Mouse (Mus musculus) adrenal gland, postnatal 14 days (tissue): Measurements from ENCODE around the gene Car1. TPM values are rescaled to one million over a fixed set of nuclear protein-coding genes. Genes with fewer than 3 reads are reported as not detected.
"Not testable (repeated sequence)": the region's sequence is repeated elsewhere in the genome, so short reads cannot be mapped to it uniquely, and the experiment has no call there.

Source experiments
- DNase-seq: peaks from one replicate; pipeline ENCODE4 v3.0.0; 2021; ENCODE audit warnings: mixed read lengths
- long read RNA-seq, 2 experiments: library from polyadenylated mRNA; stranded (forward); transcript quantifications; one replicate each; pipeline ENCODE4 v2.0.0; 2021
- total RNA-seq: library from RNA; stranded (reverse); gene quantifications from 2 replicates; pipeline ENCODE4 v1.2.3, GENCODE M21; 2021

Car1 gene
- 1.9 and 2.7 TPM in 2 replicates for total RNA-seq
- long read RNA-seq, experiment 1, partial matches to known transcripts: 0 of 1 reads
- long read RNA-seq, experiment 1, other reads (novel, unspliced or antisense): 1 of 1 reads
- long read RNA-seq, experiment 2, partial matches to known transcripts: 1 of 7 reads
- long read RNA-seq, experiment 2, other reads (novel, unspliced or antisense): 5 of 7 reads

DNA sequence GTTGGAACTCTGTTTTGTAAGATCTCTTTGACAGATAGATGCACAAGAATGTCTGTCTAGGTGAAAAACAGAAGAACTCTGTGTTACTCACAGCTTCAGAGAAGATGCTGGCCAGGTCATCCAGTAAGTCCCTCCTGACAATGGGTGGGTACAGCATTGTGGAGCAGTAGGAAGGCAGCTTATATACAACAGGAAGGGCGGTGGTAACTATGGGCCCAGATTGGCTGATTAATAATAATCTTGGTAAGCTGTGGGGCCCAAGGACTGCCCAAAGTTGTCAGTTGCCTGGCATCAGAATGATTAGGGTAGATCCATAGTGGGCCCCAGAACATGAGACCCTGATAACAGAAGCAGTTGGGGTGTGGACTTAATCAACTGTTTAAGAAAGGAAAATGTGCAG, at the start of gene Car1:
Car1 (minus strand) TSS at position 158 of the 400 bp plus-strand sequence.
- DNase-seq: no peak

DNA sequence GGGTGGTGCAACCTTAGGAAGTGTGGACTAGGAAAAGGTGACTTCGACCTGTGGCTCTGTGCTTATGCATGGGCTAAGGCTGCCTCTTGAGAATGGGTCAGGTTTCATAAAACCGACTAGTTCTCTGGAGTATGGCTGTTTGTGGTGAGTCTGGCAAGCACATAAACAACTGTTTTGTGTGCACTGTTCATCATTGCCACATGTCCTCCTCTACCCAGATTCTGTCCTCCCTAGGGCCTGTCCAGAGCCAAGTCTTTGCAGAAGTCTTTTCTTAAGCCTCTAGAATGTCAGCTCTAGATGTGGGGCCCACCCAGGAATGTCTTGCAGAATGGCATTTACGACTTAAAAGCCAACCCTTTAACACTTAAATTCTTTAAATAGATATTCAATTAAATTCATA, 49.7 kb upstream of the Car1 start:
- DNase-seq: peak; percentile 45

DNA sequence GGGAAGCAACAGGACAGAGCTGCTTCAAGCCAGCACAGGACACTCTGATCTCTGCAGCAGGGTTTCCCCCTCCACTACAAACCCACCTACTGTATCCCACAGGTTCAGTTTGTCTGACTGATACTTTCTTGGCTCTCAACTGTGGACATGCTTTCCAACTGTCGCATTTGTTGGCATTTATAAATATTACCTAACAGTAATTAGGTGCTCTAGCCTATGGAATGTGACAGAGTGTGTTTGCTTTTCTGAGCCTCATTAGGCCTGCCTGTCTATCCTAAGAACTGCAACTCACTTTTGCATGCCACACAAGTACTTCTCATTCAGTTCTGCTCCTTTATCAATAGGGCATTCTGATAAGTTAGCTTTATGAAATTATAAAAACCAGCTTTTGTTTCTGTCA, 46.3 kb upstream of the Car1 start:
- no peak for DNase-seq

DNA sequence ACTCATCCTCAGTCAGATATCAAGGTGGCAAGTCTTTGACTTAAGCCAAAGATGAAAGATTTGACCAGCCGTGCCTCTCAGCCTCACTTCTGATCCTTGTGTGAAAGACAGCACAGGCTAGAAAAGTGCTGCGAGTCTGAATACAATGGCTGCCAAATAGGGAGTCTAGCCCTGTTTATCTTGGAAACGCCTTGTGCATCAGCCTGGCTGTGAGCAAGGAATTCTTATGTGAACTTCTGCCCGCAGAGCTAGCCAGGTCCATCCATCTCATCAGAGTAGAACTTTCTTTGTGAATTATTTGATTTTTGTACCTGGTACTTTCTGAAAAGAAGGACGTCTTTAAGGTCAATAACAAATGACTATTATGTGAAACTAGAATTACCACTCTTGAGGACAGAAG, 45.8 kb upstream of the Car1 start:
- no peak for DNase-seq

DNA sequence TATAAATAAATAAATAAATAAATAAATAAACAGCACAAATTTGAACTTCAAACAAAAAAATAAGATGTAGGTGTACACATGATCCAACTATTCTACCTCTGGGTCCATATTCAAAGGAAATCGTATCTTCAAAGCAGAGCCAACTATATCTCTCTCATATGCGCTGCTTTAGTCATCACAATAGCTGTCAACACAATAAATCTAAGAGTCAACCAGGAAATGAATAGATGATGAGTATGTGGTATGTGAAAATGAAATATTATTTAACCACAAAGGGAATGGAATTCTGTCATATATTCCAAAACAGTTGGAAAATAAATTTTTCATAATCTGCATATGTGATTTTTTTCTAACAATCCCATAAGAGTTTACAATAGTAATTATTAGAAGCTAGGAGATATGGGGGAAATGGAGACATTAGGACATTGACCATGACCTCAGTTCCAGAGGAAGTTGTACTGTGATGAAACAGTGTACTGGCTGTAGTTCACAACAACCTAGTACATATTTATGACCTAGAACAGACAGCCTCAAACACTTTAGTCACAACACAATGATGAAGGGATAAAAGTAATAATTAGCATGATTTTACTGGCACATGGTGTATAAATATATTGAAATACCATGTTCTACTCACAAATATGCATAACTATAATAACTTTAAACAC, 40.6 kb upstream of the Car1 start:
- no peak for DNase-seq

DNA sequence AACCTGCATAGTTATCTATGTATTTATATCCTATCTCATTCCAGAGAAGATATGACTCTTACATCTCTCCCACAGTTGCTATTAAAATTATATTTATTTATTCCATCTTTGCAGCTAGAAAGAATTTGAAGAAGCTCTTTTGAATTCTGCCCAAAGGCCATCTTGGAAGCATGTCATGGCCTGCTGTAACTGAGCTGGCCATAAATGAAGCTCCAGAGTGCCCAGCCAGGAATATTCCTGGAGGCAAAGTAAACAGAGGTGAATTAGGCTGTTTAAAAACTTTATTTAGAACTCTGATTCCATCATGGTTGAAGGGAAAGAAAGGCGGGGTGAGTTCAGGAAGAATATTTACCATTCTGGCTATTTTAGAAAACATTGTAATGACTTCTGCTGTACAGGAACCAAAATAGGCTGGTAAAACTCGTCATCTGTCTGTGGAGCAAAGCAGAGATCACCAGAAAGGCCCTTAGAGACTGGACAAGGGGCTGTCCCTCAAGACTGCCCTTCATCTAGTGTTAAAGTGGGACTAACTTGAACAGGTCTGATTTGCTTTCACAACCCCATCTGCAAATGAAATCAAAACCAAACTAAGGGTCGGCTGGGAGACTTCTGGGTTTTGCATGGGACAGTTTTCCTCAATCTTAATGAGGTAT, 31.4 kb upstream of the Car1 start:
- no peak for DNase-seq

- DNase-seq: no peak
Observed at GRCm38 (mm10) chr3:14838936-14839335, 30.8 kb upstream of the Car1 start.

DNA sequence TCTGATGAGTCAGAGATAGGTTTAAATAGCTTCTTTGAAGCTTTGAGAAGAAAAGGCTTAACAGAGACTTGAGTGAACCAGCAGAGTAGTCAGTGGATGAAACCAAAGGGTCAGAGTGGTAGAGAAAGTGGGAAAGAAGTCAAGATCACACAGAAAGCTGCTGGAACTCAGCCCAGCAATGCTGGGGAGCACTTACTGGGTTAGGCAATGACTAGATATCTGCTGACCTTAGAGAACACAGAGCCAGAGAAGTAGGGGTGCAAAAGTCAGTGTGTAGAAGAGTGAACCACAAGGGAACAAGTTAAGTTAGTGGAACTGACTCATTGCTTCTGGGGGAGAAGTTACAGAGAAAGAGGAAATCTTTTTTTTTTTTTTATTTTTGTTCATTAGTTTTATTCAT, 24.6 kb upstream of the Car1 start:
- DNase-seq: peak; percentile 58

- no peak for DNase-seq
Observed at GRCm38 (mm10) chr3:14831219-14831835, 23.2 kb upstream of the Car1 start.

DNA sequence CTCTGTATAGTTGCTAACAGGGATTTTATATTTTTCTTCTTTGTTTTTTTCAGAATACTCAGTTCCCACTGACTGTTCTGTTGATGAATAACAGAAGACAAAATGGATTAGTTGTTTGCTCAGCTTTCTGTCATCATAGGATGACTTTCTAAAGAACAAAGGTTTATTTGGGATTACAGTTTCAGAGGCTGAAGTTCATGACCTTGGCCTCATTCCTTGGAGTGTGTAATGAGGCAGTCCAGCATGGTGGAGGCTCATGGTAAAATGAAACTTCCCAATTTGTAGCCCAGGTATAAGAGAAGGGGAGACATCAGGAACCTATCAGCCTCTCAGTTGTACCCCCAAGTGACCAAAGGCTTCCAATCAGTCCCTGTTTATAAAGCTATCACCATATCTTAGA, 20.7 kb upstream of the Car1 start:
- no peak for DNase-seq

DNA sequence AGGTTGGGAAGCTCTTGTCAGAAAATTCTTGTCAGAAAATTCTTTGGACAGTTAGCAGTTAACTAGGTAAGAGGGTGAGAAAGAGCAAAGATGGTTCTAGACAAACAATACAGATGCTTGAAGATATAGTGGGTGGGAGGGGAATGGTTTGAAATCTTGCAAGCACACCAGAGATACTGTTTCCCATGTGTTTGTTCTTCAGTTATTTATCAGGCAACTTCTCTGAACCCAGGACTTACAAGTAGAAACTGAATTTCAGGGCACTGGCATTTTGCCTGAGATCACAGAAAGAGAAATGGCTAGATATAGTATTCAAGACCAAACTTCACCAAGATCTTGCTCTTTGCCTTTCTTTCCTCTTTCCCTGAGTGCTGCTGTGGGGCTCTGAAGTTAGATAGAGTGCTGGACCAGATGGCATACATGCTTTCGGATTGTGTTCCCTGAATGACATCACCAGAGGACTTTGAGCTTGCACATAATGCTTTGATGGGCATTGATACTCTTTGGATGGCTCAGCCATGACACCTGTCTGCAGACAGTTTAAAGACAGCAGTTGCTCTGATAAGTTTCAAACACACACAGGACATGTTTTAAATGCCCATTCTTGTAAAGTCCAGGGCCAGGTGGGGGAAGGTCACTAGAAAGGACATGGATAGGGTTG, 11.8 kb upstream of the Car1 start:
- no peak for DNase-seq

GRCm38 (mm10) chr3:14815396-14815795, 7.2 kb upstream of the Car1 start:
- not testable (repeated sequence) for DNase-seq

DNA sequence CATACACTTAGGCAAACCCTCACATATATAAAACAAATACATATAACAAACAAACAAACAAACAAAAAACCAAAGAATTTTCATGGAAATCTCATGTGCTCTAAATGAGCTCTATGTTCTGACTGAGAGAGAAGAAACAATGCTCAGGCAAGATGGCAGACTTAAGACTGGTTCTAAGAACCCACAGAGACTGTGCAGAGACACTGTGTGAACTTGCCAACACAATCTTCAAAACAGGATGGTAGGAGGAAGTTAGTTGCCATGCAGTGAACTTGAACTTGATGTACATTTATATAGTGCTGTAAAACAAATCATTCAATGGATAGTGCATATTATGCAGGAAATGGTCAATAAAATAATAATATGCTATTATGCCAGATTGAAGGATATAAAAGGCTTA, 1.5 kb downstream of the Car1 start:
- no peak for DNase-seq

GRCm38 (mm10) chr3:14805962-14806361, 2.2 kb downstream of the Car1 start:
- no peak for DNase-seq

DNA sequence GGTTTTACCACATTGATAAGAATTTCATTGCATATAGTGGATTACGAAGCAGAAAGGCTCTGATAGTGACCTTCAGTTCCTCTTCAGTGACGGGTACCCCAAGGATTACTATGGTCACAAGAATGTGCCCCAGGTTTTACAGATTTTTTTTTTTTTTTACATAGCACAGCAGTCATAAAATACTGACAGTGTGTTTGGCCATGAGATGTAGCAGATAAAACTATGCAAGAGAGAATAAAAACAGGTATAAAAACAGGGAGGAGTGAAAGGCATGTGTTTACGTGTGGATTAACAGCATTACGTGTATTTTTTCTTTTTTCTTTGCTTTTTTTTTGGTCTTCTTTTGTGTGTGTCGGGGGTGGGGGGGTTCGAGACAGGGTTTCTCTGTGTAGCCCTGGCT, 3.3 kb downstream of the Car1 start:
- no peak for DNase-seq

DNA sequence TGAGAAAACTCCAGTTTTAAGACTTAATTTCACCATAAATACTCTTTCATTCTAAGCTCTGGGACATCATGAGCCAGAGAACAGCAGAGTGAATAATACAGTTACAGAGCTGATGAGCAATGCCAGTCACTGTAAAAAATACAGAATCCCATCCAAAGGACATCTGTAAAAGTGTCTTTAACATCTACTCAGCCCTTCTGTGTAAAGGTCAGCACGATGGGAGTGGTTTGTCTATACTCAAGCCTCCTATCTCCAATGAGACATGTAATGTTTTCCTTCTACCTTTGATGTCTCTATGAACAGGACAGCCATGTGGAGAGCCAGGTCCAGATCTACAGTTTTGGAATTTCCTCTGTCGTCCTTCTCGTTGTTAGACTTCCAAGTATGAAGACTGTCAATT, 11.1 kb downstream of the Car1 start:
- no peak for DNase-seq

DNA sequence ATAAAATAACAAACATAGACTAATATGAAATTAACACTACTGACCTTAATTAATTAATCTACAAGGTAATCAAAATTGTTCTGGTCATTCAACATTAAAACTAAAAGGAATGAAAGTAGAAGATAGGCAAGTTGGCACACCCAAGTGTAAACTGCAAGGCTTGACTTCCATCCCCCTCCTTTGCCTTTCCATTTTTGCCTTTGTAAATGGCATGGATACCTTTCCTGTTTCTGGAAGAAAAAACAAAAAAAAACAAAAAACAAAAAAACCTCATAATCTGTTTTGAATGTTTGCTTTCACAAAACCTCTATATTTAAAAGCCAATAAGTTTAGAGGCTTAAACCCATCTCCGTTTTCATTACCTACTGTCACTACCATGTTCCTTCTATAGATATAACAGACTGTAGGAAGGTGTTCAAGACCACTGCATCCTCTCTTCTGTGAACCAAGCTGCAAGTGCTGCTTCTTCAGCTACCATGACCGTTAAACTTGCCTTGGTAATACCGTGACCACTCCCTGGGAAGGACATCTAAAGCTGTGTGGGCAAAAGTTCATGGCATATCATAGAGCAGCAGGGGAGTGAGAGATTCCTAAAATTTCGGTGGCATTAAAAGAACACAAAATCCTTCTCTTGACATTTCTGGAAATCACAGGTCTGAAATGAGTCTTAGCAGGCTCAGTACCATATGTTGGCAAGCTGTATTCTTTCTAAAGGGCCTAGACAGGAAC, 12.7 kb downstream of the Car1 start:
- no peak for DNase-seq

DNA sequence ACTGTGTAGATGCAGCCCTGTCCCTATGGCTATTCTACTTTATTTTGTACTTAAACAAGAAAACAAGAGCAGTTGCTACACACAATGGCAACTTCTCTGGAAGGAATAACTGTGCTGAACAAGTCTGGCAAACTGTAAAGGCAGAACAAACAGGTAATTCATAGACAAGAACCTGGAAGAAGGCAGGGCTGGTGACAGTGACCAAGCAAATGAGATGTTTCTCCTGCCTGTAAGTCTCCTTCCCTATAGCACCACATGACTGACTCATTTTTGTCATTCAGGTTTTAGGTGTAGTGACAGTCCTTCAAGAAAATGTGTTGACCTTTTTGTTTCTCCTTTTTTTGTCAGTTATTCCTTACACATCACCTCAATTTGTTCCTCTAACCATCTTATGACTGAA, 16.1 kb downstream of the Car1 start:
- no peak for DNase-seq

GRCm38 (mm10) chr3:14787607-14788006, 20.6 kb downstream of the Car1 start:
- DNase-seq: peak; percentile 33

GRCm38 (mm10) chr3:14787136-14787535, 21.0 kb downstream of the Car1 start:
- no peak for DNase-seq

GRCm38 (mm10) chr3:14786551-14787079, 21.6 kb downstream of the Car1 start:
- peak; percentile 51 for DNase-seq

DNA sequence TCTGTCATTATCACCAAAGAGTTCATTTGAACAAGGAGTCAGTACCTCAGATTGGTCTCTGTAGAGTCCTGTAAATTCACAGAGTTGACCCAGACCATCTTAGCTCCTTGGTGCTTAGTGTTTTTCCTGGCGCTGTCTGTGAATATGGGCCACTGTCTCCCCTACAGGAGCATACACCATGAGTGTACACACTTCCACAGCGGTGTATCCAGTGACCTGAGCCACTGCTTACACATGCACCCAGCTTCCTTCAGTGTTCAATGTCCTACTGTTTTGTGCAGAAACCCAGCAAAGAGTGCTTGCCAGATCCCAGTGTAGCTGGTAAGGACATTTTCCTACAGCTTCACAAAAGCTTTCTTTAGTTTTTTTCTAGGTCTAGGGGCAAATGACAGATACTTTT, 22.8 kb downstream of the Car1 start:
- no peak for DNase-seq
